Mouse (Mus musculus) liver, postnatal 0 days (tissue): Measurements from ENCODE around the gene Rcn1.

Experiments
- CTCF ChIP-seq: sonication (generic); IDR thresholded peaks from 2 replicates; pipeline ENCODE4 v1.5.1; 2016; ENCODE audit warnings: antibody characterized with exemption, low read depth
- EP300 ChIP-seq: IDR thresholded peaks from 2 replicates; pipeline ENCODE4 v1.6.1; 2016; ENCODE audit warnings: antibody characterized with exemption, low read depth, mild to moderate bottlenecking

- TF ChIP-seq CTCF (peak; percentile 43), EP300 (no peak)
These were observed 31.5 kb downstream of the Rcn1 start for GRCm38 (mm10) chr2:105367623-105368022.
